Mouse (Mus musculus): ENCODE data around the gene Tmem265.

GRCm38 (mm10) chr7:127607150-127607549, 46.0 kb downstream of the Tmem265 start:
- TF ChIP-seq CTCF (IDR thresholded peaks at IDR 0.05; ENCODE audit: borderline replicate concordance, control insufficient read depth, extremely low read depth, insufficient read depth, low read length, poor library complexity): no peak
- no peak for TF ChIP-seq POLR2A (IDR thresholded peaks at IDR 0.05; ENCODE audit: control insufficient read depth, extremely low read depth, insufficient read depth, low read length, poor library complexity)
